Mouse (Mus musculus) cerebral cortex, adult 2 months (tissue): Measurements from ENCODE around the gene Fkbp5.

ENCODE experiments used
- WGBS: fragments of 180-500 bp; shearing (Covaris S2); methylation state at CpG from one replicate; pipeline ENCODE4 v1.1.7; 2018; 5-methylcytosine and 5-hydroxymethylcytosine counted together

Gene Fkbp5

DNA sequence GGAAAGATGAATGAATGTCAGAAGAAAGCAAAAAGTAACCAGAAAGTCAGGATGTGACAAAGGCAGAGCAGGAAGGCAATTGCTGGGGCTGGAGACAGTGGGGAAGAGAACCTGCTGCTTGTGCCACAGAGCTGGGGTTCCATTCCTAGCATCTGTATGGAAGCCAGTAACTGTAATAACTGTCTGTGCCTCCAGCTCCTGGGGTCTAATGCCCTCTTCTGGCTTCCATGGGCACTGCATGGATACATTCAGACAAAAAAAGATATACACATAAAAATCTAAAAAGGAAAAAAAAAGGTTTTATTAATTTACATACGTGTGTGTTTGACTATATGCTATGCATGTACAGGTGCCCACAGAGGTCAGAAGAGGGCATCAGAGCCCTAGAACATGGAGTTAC is 98.4 kb downstream of the Fkbp5 start:
- WGBS: 91% methylated on average over 1 of the region's 1 CpGs

DNA sequence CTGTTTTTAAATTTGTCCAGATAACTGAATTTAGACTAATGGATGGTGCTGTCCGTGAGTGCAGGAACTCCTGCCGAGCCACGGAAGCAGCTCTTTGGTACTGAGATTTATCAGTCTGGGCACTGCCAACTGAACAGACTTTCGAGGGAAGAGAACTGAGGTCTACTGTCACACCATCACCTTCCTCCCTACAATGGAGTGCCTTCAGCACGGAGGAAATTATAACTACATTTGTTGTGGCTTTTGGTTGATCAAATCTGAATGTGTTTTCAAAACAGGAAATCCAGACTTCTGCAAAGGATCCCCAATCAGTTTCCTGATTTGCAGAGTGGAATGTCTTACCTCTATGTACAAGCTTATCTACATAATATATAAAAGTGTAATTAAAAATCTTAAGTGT is 99.6 kb downstream of the Fkbp5 start:
- WGBS: 81% methylated on average over 5 of the region's 5 CpGs

DNA sequence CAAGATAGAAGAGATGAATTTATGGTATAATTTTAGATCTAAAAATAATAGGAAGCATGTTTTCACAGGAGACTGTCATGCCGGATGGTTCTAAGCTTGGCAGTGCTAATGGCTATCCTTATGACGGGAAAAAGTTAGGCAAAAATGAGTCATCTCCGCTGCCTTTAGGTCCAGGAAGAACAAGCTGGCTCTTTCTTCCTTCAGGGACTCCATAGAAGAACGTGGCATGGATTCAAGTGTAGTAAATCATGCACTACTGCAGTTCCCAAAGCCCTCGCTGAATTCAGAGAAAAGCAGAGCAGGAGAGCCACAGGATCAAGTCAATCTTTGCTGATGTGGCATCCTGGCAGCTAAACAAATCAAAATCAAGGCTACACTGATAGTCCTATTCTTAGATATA is 102.1 kb downstream of the Fkbp5 start:
- 67% methylated on average over 5 of the region's 5 CpGs for WGBS

DNA sequence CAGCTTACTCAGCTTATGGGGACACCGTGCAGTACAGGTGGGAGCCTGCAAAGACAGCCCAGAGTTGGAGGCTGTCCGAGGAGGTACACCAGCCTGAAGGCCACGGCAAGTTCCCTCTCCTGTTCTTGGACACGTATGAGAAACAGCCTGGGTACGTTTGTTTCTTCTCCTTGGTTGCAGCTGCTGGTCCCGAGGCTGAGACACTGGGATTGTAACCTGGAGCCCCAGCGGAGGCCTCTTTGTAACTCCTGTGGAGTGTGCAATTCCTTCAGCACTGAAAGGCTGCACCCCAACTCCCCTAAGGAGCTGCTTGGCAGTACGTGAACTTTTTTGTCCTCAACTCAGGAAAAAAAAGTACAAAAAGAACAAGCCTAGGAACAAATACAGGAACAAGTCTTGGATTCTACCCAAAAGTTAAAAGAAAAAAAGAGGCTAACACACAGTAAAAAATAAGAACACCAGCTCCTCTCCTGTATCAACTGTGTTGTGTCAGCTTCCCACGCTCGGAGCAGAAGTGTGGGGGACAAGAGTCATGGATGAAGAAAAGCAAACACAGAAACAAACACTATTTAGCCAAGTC is 105.9 kb downstream of the Fkbp5 start:
- 68% methylated on average over 10 of the region's 10 CpGs for WGBS

DNA sequence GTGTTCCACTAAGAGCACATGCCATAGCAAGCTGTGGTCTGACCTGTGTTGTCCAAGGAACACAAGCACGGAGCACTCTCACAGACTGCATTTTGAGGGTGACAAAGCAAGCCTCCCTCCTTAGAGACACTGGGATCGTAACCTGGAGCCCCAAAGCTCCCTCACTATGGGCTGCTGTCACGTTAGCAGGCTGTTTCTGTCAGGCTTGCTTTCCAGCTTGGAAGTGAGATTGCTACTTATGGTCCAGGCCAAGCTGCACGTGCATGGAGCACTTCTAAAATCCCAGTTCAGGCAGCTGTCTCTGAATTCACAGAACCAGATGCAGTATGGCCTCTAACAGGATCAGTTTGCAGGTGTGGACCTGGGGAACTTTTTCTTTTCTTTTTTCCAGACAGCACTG is 106.6 kb downstream of the Fkbp5 start:
- 91% methylated on average over 4 of the region's 4 CpGs for WGBS

DNA sequence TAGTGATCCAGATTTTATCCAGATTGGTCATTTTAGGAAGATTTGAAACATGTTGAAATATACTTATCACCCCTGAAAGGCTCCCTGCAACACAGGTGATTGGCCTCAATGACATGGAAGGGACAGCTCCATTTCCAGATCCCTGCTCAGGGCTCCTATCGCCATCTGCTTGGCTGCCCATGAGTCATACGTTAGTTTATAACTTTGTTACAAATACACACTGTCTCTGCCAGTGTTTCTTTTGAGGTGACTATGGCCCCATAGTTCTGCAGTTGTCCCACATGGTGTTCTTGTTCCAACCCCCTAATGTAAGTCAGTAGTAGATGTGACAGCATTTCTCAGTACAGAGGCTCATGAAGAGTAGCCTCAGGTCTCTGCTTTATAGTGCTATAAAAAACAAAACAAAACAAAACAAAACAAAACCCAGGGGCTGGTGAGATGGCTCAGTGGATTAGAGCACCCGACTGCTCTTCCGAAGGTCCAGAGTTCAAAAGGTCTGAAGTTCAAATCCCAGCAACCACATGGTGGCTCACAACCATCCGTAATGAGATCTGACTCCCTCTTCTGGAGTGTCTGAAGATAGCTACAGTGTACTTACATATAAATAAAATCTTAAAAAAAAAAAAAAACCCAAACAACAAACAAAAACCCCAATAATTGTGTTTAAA is 108.9 kb downstream of the Fkbp5 start:
- WGBS: 75% methylated on average over 5 of the region's 5 CpGs

DNA sequence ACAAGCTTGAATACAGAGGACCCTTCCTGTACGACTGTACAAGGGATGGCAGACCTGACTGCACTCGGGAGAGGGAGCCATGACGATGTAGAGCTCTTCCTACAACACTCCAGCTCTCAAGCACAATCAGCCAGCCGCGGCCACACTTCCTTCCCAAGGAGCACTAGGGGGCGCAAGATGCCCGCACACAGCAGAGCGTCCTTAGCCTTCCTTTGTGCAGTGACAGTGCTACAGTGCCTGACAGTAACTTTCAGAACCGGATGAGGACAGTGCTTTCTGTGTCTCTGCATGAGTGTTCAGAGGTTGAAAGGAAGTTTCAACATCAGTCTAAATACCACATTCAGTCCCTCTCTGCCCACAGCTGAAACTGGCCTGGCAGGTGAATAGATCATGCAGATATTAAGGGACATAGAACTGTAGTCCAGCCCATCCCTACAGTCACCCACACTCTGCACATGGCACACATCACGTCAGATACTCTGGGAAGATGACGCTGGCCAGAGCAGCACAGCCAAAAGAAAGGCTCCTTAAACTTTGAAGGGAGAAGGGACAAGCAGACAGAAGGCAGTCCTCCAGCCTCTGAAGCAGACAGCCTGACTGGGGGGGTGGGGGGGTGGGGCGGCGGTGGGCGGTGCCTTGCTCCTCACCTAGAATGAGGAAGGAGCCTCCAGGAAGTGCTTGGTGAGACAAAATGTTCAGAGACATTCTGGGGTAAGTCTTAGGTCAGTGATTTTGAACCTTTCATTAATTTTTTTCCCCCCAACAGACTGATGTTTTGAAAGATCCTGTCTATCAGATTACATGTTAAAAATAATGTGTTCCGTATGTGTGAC is 109.7 kb downstream of the Fkbp5 start:
- 31% methylated on average over 15 of the region's 15 CpGs for WGBS

DNA sequence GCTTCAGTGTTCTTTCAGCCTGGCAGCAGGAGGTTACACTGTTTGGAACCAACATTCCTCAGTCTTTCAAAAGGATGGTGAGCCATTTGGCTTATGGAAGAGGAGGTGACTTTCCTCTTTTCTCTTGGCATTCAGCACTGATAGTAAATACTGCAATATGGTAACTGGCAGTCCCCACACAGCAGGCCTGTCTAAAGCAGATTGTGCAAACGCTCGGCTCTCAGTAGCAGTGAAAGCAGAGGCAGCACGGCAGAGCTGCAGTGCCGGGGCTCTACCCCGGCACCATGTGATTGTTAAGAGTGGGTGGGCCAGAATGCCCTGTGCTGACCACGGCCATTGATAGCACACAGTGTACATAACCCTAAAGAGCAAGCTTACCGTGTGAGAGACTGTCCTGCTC is 110.9 kb downstream of the Fkbp5 start:
- 43% methylated on average over 7 of the region's 7 CpGs for WGBS

DNA sequence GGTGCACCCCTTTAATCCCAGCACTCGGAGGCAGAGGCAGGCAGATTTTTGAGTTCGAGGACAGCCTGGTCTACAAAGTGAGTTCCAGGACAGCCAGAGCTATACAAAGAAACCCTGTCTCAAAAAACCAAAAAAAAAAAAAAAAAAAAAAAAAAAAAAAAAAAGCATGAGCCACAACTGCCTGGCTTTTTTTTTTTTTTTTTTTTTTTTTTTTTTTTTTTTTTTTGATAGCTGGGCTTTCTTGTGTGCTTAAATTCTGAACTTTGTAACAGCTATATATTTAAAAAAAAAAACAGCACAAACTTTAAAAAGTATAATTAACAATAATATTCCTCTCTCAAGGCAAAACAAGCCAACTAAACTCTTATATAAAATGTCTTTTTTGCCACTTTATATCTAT is 112.6 kb downstream of the Fkbp5 start:
- WGBS: 100% methylated on average over 2 of the region's 2 CpGs

DNA sequence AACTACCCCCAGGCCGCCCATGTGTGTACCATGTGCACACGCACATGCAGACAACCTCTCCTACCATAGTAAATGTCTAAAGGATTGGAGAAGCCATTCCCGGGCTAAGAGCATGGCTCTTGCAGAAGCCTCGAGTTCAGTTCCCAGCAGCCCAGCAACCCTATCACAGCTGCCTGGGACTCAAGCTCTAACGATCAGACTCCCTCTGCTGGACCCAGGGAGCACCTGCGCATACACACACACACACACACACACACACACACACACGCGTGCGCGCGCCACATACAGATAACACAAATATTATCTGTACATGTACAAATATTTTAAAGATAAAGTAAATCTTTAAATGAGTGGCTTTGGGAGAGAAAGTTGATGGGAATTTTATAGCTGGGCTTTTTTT is 113.0 kb downstream of the Fkbp5 start:
- WGBS: 98% methylated on average over 11 of the region's 11 CpGs

DNA sequence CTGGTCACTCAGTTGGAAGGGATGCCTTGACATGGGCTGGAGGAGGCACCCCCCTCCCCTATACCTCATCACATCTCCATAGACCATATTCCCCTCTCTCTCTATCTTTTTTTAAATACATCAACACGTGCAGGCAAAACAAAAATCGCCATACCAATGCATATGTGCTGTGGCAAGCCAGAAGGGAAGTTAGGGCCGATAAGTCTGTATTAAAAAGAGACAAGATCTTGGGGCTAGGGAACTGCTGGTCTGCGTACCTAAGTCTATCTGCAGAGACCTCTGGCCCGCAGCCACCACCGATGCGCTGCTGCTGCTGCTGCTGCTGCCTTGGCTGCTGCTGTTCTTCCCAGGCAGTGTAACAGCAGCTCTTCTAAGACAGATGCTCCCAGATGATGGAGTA is 122.3 kb downstream of the Fkbp5 start:
- 86% methylated on average over 7 of the region's 7 CpGs for WGBS

DNA sequence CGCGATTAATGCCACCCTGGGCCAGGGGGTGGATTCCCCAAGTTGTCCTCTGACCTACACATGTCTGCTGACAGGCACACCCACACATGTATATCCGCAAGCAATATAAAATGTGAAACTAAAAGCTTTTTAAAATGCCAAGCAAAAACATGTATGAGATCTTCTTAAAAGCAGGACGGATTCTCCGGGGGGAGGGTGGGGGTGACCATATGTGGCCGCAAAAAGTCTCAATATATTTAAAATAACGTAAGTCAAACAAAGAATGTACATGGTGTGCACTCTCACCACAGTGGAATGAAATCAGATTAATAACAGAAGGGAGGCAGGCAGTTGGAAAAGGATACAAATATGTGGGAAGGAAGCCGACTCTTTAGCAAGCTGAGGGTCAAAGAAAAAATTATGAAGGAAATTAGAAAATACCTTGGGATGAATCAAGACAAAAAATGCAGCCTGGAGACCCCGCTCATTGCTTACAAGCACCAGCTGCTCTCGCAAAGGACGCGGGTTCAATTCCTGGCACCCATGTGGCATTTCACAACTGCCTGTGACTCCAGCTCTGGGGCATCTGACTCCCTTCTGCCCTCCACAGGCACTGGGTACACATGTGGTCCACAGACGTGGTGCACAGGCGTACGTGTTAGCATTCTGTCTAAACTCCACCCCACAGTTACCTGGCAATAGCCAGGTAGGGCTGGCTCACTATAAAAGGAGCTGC is 123.1 kb downstream of the Fkbp5 start:
- WGBS: 78% methylated on average over 15 of the region's 15 CpGs

DNA sequence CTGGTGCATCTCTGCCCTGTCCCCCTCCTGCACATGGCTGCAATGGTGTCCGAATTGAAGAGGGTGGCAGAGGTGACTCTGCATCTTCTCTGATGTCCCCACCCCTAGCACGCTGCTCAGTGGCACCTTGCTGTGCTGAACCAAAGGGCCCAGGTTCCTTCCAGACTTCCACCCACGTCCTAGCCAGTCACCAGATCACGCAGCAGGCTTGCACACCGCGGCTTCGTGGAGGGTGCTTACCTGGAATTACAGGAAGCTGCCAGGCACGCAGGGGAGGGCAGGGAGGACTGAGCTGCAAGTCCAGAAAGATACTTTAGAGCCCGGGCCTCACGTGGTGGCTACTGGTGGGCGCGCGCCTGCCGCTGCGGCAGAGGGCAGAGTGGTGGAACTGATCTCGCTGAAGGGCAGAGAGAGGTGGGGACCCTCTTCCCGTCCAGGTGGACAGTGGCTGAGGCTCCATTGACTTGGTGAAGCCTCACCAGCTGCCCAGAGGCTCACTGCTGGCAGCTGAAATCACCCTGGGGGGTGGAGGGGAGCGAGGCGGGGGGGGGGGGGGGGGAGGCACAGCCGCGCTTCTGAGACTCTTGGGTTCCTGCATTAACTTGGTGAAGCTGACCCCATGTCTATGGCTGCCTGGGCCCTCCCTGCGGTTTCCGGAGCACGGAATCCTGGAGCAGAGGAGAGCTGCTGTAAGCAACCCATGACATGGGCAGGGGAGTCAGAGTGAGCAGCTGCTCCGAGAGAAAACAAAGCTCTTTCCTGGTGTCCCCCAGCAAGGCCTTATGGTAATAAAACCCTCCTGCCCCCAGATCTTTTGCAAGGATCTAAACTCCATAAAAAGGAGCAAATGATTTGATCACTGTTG is 125.5 kb downstream of the Fkbp5 start:
- 34% methylated on average over 25 of the region's 25 CpGs for WGBS

DNA sequence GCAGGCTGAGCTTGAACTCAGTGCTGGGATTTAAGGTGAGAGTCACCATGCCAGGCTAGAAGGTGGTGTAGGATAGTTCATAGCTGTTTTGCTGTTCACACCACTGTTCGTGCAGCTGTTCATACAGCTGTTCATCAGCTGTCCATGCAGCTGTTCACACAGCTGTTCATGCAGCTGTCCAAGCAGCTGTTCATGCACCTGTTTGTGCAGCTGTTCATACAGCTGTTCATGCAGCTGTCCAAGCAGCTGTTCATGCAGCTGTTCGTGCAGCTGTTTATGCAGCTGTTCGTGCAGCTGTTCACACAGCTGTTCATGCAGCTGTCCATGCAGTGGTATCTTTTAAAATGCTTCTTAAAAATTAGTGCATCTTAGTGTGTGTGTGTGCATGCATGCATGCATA is 128.8 kb downstream of the Fkbp5 start:
- 85% methylated on average over 3 of the region's 3 CpGs for WGBS

DNA sequence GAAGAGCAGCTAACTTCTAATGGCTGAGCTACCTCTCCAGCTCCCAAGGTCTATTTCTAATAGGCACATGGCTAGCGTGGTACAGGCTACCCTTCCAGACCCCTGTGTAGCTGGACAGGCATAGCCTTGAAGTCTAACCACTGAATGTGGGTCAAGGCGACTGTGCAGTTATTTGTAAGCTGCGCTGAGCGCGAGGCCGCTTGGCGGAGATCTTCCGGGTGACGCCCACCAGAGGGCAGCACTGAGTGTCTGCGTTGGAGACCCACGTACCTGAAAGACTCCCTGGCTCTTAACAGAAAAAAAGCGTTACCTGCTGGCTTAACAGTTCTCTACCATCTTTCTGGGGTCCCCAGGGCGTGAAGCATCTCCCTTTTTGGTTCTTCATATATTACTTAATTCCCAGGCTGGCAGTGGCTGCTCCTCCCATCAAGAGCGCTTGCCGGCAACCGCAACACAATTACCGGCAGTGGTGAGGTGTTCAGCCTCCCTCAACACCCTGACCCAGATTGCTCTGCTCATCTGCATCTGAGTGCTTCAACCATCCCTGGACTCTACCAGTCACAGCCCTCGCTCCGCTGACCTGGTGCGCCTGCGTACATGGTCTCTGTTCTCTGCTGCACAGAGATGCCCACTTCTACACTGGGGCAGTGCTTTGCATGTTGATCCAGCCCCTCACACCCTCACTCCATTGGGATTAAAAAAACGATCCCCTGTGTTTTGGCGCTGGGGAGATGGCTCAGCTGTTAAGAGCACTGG is 131.0 kb downstream of the Fkbp5 start:
- WGBS: 13% methylated on average over 23 of the region's 23 CpGs

DNA sequence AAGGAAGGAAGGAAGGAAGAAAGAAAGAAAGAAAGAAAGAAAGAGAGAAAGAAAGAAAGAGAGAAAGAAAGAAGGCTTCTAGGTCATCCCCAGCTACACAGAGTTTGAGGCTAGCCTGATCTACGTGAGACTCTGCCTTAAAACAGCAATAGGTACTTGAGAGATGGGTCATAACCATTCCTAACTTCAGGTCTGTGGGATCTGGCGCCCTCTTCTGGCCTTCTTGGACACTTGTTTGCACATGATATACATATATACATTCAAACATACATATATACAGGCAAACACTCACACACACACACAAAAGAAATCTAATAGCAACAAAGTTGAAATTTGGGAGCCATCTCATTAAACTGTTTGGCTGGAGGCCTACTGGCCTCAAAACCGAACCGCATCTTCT is 133.0 kb downstream of the Fkbp5 start:
- WGBS: 76% methylated on average over 4 of the region's 4 CpGs

DNA sequence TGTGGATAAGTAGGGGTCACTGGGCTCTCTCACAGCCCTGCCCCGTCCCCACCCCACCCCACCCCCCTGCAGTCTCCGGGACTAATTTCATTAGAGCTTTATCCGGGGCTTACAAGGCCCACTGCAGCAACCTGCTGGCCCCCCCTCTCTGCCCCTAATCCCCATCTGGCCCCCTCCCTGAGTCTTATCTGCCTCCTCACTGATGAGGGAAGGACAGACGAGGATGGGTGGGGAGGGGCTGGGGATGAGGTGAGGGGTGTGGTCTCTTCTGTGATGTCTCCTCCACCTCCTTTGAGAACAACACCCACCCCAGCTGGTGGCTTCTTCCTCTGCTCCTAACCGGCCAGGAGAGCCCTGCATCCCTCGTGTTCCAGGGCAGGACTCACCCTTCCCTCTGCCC is 137.1 kb downstream of the Fkbp5 start:
- WGBS: 32% methylated on average over 6 of the region's 6 CpGs

DNA sequence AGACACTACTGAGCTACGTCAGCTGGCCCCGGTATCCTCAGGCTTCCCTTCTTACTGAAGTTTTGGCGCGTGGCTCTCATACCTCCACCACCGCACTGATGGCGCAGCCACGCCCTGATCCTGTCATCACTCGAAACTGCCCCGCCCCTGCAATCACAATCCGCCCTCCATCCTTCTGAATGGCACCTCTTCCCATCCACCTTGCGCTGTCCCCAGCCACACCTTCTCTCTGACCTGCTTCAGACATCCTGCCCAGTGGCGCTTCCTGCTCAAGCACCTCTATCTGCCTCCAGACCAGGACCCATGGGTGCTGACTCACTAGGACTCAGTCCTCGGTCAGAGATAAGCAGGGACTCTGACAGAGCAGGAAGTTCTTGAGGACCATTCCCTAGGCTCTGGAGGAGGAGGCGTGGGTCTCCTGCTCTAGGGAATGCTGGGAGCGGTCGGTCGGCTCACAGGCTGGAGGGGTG is 141.7 kb downstream of the Fkbp5 start:
- 24% methylated on average over 17 of the region's 17 CpGs for WGBS

DNA sequence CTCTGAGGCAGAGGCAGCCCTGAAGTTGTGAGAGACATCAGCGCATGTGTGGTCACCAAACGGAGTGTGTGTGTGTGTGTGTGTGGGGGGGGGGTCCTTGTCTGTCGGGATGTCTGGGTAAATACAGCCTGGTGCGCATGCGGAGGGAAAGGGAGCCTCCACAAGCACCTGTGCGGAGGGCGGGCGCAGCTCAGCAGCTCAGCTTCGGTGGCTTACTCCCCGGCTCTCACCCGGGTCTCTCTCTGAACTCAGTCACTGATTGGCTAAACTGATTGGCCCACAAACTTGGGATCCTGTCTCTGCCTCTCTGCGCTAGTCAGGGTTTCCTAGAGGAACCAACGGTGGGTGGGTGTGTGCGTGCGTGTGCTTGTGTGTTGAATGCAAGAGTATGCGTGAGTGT is 142.8 kb downstream of the Fkbp5 start:
- WGBS: 14% methylated on average over 16 of the region's 16 CpGs

DNA sequence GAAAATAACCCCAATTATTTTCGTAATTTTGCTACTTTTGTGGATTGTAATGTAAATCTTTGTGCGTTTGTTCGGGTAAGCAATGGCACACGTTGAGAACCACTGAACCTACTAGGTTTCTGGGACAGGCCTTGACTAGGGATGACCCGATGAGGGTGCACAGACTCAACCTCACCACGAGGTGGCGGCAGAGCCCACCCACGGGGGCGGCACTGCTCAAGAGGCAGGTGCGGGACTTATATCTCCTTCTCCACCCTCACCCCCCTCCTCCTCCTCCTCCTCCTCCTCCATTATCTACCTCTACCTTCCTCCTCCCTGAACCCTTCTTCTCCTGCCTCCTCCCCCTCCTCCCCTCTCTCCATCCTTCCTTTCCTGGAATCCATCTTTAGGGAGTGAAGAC is 143.5 kb downstream of the Fkbp5 start:
- 30% methylated on average over 10 of the region's 10 CpGs for WGBS

DNA sequence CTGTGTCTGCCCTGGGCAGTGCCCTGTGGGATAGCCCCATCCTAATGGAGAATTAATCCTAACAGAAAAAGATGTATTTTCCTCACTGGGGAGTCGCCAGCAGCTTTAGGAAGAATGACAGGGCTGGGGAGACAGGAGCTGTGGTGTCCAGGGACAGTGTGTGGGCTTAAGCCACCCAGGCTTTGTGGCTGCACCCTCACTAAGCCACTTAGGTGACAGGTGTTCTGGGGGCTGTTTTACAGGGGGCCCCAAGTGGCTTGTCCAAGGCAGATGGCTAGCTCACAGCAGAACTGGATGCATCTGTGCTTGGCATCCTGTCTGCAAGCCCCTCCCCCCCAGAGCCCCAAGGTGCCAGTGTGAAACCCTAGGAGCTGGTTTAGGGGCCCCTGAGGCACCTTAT is 145.4 kb downstream of the Fkbp5 start:
- WGBS: 79% methylated on average over 1 of the region's 1 CpGs
